Mouse (Mus musculus): ENCODE measurements around the gene Mustn1.

GRCm38 (mm10) chr14:30862368-30862767 lies 16.6 kb upstream of the Mustn1 start:
- TF ChIP-seq POLR2A (IDR thresholded peaks at IDR 0.05; ENCODE audit: insufficient read depth, low read depth, low read length) (no peak), CTCF (IDR thresholded peaks at IDR 0.05; ENCODE audit: insufficient read depth, low read depth, low read length) (no peak)

Measured in olfactory bulb, adult 2 months (tissue).